Mouse (Mus musculus) intestine, postnatal 0 days (tissue): ENCODE measurements around the gene Pabpc4. TPM values are rescaled to one million over a fixed set of nuclear protein-coding genes. Genes with fewer than 3 reads are reported as not detected.

Experiments used
- ATAC-seq: fragments of 200-750 bp; cut with Nextera tagmentation; 2 replicates; pipeline ENCODE4 v1.8.0; 2017; ENCODE audit warnings: mild to moderate bottlenecking, moderate TSS enrichment, moderate library complexity
- H3K27ac ChIP-seq: fragments of 300-500 bp; sonication (generic); 2 replicates; pipeline ENCODE4 v1.5.1; 2014; ENCODE audit warnings: mild to moderate bottlenecking, low read depth, low read length, moderate library complexity
- H3K27me3 ChIP-seq: fragments of 300-500 bp; sonication (generic); replicated peaks from 2 replicates; pipeline ENCODE4 v1.6.1; 2014; ENCODE audit warnings: low read length, mixed read lengths; ENCODE audit not compliant: control insufficient read depth, insufficient read depth
- H3K36me3 ChIP-seq: fragments of 300-500 bp; sonication (generic); 2 replicates; pipeline ENCODE4 v1.6.1; 2014; ENCODE audit warnings: mild to moderate bottlenecking, moderate library complexity; ENCODE audit not compliant: control insufficient read depth, insufficient read depth
- H3K4me1 ChIP-seq: fragments of 300-500 bp; sonication (generic); replicated peaks from 2 replicates; pipeline ENCODE4 v1.6.1; 2014; ENCODE audit warnings: antibody characterized with exemption, low read length, mixed read lengths; ENCODE audit not compliant: control insufficient read depth, insufficient read depth
- H3K4me2 ChIP-seq: fragments of 300-500 bp; sonication (generic); replicated peaks from 2 replicates; pipeline ENCODE4 v1.6.1; 2014; ENCODE audit warnings: low read depth, mild to moderate bottlenecking, moderate library complexity
- H3K4me3 ChIP-seq: fragments of 300-500 bp; sonication (generic); 2 replicates; pipeline ENCODE4 v1.5.1; 2014; ENCODE audit warnings: low read depth, low read length
- H3K9ac ChIP-seq: fragments of 300-500 bp; sonication (generic); 2 replicates; pipeline ENCODE4 v1.6.1; 2014; ENCODE audit warnings: mild to moderate bottlenecking, low read depth, low read length
- H3K9me3 ChIP-seq: fragments of 300-500 bp; sonication (generic); 2 replicates; pipeline ENCODE4 v1.6.1; 2016; ENCODE audit warnings: mixed run types; ENCODE audit not compliant: control insufficient read depth
- CTCF ChIP-seq: sonication (generic); IDR thresholded peaks from 2 replicates; pipeline ENCODE4 v1.5.1; 2016; ENCODE audit warnings: low read depth, mild to moderate bottlenecking, control low read depth, antibody characterized with exemption, moderate library complexity
- WGBS: fragments of 180-500 bp; shearing (Covaris S2); extraction: QIAGEN DNeasy Blood & Tissue Kit; methylation state at CpG from one replicate; pipeline ENCODE4 v1.1.7; 2014; 5-methylcytosine and 5-hydroxymethylcytosine counted together
- polyA plus RNA-seq: library from polyadenylated mRNA; unstranded; fragments of >200 nt; fragmentation: Nextera tagmentation; extraction: Ambion mirVana; gene quantifications from 2 replicates; pipeline ENCODE4 v1.2.1, GENCODE M21; 2015

Gene Pabpc4
- polyA plus RNA-seq, 1 experiment from 2014 or later: 12.6 TPM

- ATAC-seq: no peak
- H3K27me3 ChIP-seq: no peaks in the 10 kb centered on the region; the same call in 1 of the 2 replicates
- no peak overlapping the region for H3K9ac ChIP-seq
- H3K4me2 ChIP-seq: no peak overlapping the region
- H3K27ac ChIP-seq: no peak overlapping the region
- TF ChIP-seq CTCF: peak; percentile 35; the same call in 1 of the 2 replicates
- no peak overlapping the region for H3K4me3 ChIP-seq
- 58% methylated on average over 14 of the region's 14 CpGs for WGBS
- H3K9me3 ChIP-seq: no peaks in the 10 kb centered on the region
- H3K36me3 ChIP-seq: no peaks in the 10 kb centered on the region
- no peaks in the 10 kb centered on the region for H3K4me1 ChIP-seq
These were observed 73.8 kb downstream of the Pabpc4 start for GRCm38 (mm10) chr4:123335796-123336585.

- no peak for ATAC-seq
- 70% methylated on average over 4 of the region's 4 CpGs for WGBS
- H3K9ac ChIP-seq: no peak overlapping the region
- no peaks in the 10 kb centered on the region for H3K36me3 ChIP-seq
- no peak overlapping the region for H3K4me3 ChIP-seq
- no peak for TF ChIP-seq CTCF
- H3K9me3 ChIP-seq: no peaks in the 10 kb centered on the region
- no peak overlapping the region for H3K27ac ChIP-seq
- no peak overlapping the region for H3K4me2 ChIP-seq
- peaks cover 3% of the 10 kb centered on the region; the same call in 1 of the 2 replicates for H3K27me3 ChIP-seq
- H3K4me1 ChIP-seq: no peaks in the 10 kb centered on the region
These were observed 75.5 kb downstream of the Pabpc4 start for GRCm38 (mm10) chr4:123337693-123338092.

GRCm38 (mm10) chr4:123340232-123340631 lies 78.1 kb downstream of the Pabpc4 start:
- Histone ChIP-seq H3K27ac (no peak overlapping the region), H3K4me2 (no peak overlapping the region), H3K36me3 (no peaks in the 10 kb centered on the region), H3K9ac (no peak overlapping the region), H3K4me3 (no peak overlapping the region), H3K27me3 (peaks cover 5% of the 10 kb centered on the region; the same call in 1 of the 2 replicates), H3K4me1 (no peaks in the 10 kb centered on the region), H3K9me3 (no peaks in the 10 kb centered on the region)
- TF ChIP-seq CTCF: no peak
- WGBS: 69% methylated on average over 5 of the region's 5 CpGs
- no peak for ATAC-seq

GRCm38 (mm10) chr4:123342091-123342641 lies 80.0 kb downstream of the Pabpc4 start:
- Histone ChIP-seq H3K36me3 (no peaks in the 10 kb centered on the region), H3K4me1 (no peaks in the 10 kb centered on the region), H3K9ac (peak overlapping the region; percentile 50; the same call in 1 of the 2 replicates), H3K9me3 (no peaks in the 10 kb centered on the region), H3K4me2 (peak overlapping the region; percentile 89), H3K27ac (peak overlapping the region; percentile 86), H3K4me3 (peak overlapping the region; percentile 52), H3K27me3 (peaks cover 5% of the 10 kb centered on the region; the same call in 1 of the 2 replicates)
- ATAC-seq: peak; percentile 9; the same call in 1 of the 2 replicates
- 2% methylated on average over 43 of the region's 43 CpGs for WGBS
- peak; percentile 26; the same call in 1 of the 2 replicates for TF ChIP-seq CTCF

- Histone ChIP-seq H3K9ac (peak within 1 kb of the TSS; percentile 50), H3K27ac (peak within 1 kb of the TSS; percentile 86), H3K4me2 (peak within 1 kb of the TSS; percentile 89), H3K4me1 (no peaks in the 10 kb centered on the region), H3K4me3 (peak within 1 kb of the TSS; percentile 52), H3K27me3 (peaks cover 5% of the 10 kb centered on the region; the same call in 1 of the 2 replicates), H3K9me3 (no peaks in the 10 kb centered on the region), H3K36me3 (no peaks in the 10 kb centered on the region)
- ATAC-seq: peak; percentile 82
- no peak for TF ChIP-seq CTCF
- WGBS: under 1% methylated on average over 65 of the region's 65 CpGs
These were observed 80.7 kb downstream of the Pabpc4 start, which contains the start of gene Bmp8a for GRCm38 (mm10) chr4:123342642-123343470. Gene Bmp8a, minus strand, starts transcription at chr4:123343252.

- Histone ChIP-seq H3K27me3 (peaks cover 5% of the 10 kb centered on the region; the same call in 1 of the 2 replicates), H3K27ac (peak overlapping the region; percentile 86), H3K9ac (peak overlapping the region; percentile 50), H3K36me3 (no peaks in the 10 kb centered on the region), H3K4me3 (peak overlapping the region; percentile 52), H3K4me2 (peak overlapping the region; percentile 89), H3K4me1 (no peaks in the 10 kb centered on the region), H3K9me3 (no peaks in the 10 kb centered on the region)
- WGBS: 4% methylated on average over 6 of the region's 6 CpGs
- 0 out of 2 replicates have a peak, but pooled peaks have one; percentile 4 for TF ChIP-seq CTCF
- ATAC-seq: peak; percentile 80
These were observed 81.3 kb downstream of the Pabpc4 start for GRCm38 (mm10) chr4:123343471-123343789.

Other genes with a start within 250 kb of the Pabpc4 start
- gene Trit1, start 245.8 kb upstream of the Pabpc4 start, polyA plus RNA-seq: 5.6 and 5.8 TPM in 2 replicates
- 0.30 and 0.41 TPM in 2 replicates for gene Bmp8b, start 157.2 kb upstream of the Pabpc4 start, polyA plus RNA-seq
- 0.31 and 0.52 TPM in 2 replicates for gene Oxct2b, start 146.1 kb upstream of the Pabpc4 start, polyA plus RNA-seq
- 30.9 and 31.5 TPM in 2 replicates for gene Ppie, start 122.4 kb upstream of the Pabpc4 start, polyA plus RNA-seq
- gene Hpcal4, start 79.1 kb upstream of the Pabpc4 start, polyA plus RNA-seq: 5.0 and 7.2 TPM in 2 replicates
- not detected in 2 replicates for gene Nt5c1a, start 60.8 kb upstream of the Pabpc4 start, polyA plus RNA-seq
- 4.3 and 4.5 TPM in 2 replicates for gene Heyl, start 28.8 kb upstream of the Pabpc4 start, polyA plus RNA-seq
- 0.21 and 0.24 TPM in 2 replicates for gene Oxct2a, start 61.3 kb downstream of the Pabpc4 start, polyA plus RNA-seq
- 7.3 and 8.1 TPM in 2 replicates for gene Bmp8a, start 80.9 kb downstream of the Pabpc4 start, polyA plus RNA-seq